Mouse (Mus musculus) kidney, embryonic 15.5 days (tissue): Measurements from ENCODE around the gene Jdp2. TPM values are rescaled to one million over a fixed set of nuclear protein-coding genes. Genes with fewer than 3 reads are reported as not detected.

ENCODE experiments used
- ATAC-seq: fragments of 200-750 bp; cut with Nextera tagmentation; replicated peaks from 2 replicates; pipeline ENCODE4 v1.8.0; 2017; ENCODE audit warnings: moderate TSS enrichment; ENCODE audit not compliant: low FRiP score
- H3K27ac ChIP-seq: fragments of 300-500 bp; sonication (generic); 2 replicates; pipeline ENCODE4 v1.5.1; 2015; ENCODE audit warnings: mild to moderate bottlenecking, inconsistent platforms
- H3K27me3 ChIP-seq: fragments of 300-500 bp; sonication (generic); 2 replicates; pipeline ENCODE4 v1.6.1; 2015; ENCODE audit warnings: inconsistent platforms
- H3K36me3 ChIP-seq: fragments of 300-500 bp; sonication (generic); 2 replicates; pipeline ENCODE4 v1.6.1; 2015; ENCODE audit warnings: inconsistent platforms
- H3K4me1 ChIP-seq: fragments of 300-500 bp; sonication (generic); 2 replicates; pipeline ENCODE4 v1.6.1; 2015; ENCODE audit warnings: inconsistent platforms
- H3K4me2 ChIP-seq: fragments of 300-500 bp; sonication (generic); 2 replicates; pipeline ENCODE4 v1.6.1; 2015; ENCODE audit warnings: moderate library complexity, mild to moderate bottlenecking, inconsistent platforms
- H3K4me3 ChIP-seq: fragments of 300-500 bp; sonication (generic); replicated peaks from 2 replicates; pipeline ENCODE4 v1.5.1; 2015; ENCODE audit warnings: mild to moderate bottlenecking, inconsistent platforms
- H3K9ac ChIP-seq: fragments of 300-500 bp; sonication (generic); 2 replicates; pipeline ENCODE4 v1.6.1; 2015; ENCODE audit warnings: mild to moderate bottlenecking, inconsistent platforms
- H3K9me3 ChIP-seq: fragments of 300-500 bp; sonication (generic); replicated peaks from 2 replicates; pipeline ENCODE4 v1.6.1; 2016; ENCODE audit warnings: inconsistent platforms
- WGBS: fragments of 180-500 bp; shearing (Covaris S2); methylation state at CpG from one replicate; pipeline ENCODE4 v1.1.7; 2015; ENCODE audit warnings: mixed read lengths; 5-methylcytosine and 5-hydroxymethylcytosine counted together
- polyA plus RNA-seq: library from polyadenylated mRNA; unstranded; fragments of >200 nt; fragmentation: Nextera tagmentation; extraction: Ambion mirVana; gene quantifications from 2 replicates; pipeline ENCODE4 v1.2.1, GENCODE M21; 2015

Gene Jdp2
- 0.41 and 0.61 TPM in 2 replicates for polyA plus RNA-seq

GRCm38 (mm10) chr12:85598611-85599477 is at the start of gene Jdp2:
Jdp2 (plus strand) TSS chr12:85599027.
- peak; percentile 92 for ATAC-seq
- Histone ChIP-seq H3K36me3 (no peaks in the 10 kb centered on the region), H3K4me2 (peak within 1 kb of the TSS; percentile 97), H3K4me1 (peaks cover 52% of the 10 kb centered on the region), H3K9me3 (no peaks in the 10 kb centered on the region), H3K4me3 (peak within 1 kb of the TSS; percentile 76), H3K9ac (peak within 1 kb of the TSS; percentile 79), H3K27me3 (peaks cover 32% of the 10 kb centered on the region), H3K27ac (peak within 1 kb of the TSS; percentile 88)
- WGBS, result under 1% methylated on average over 82 of the region's 90 CpGs

DNA sequence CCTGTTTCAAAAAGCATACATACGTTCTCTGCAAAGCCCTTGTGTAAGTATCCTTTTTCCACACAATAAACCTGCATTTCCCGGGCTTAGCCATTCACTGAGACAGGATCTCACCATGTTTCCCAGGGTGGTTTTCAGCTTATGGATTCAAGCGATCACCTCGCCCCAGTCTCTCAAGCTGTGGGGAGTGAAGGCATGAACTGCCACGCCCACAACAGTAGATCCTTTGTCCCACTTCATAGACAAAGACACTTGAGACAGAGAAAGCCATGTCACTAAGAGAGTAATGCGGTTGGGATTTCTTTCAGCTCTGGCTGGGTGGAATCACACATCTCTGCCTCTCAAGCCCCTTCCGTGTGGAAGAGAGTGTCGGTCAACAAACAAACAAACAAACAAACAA is 49.2 kb upstream of the Jdp2 start:
- Histone ChIP-seq H3K4me2 (no peak overlapping the region), H3K36me3 (no peaks in the 10 kb centered on the region)
- WGBS, result 83% methylated on average over 8 of the region's 8 CpGs

GRCm38 (mm10) chr12:85550435-85550834 is 48.4 kb upstream of the Jdp2 start:
- Histone ChIP-seq H3K4me1 (peaks cover 19% of the 10 kb centered on the region), H3K36me3 (no peaks in the 10 kb centered on the region), H3K9me3 (no peaks in the 10 kb centered on the region), H3K4me2 (no peak overlapping the region), H3K27me3 (no peaks in the 10 kb centered on the region), H3K27ac (no peak overlapping the region), H3K9ac (no peak overlapping the region), H3K4me3 (no peak overlapping the region)
- ATAC-seq, result no peak
- WGBS, result 91% methylated on average over 4 of the region's 4 CpGs

More for the DNA sequence above, 49.2 kb upstream of the Jdp2 start:
- H3K9me3 ChIP-seq, result no peaks in the 10 kb centered on the region
- no peak overlapping the region for H3K4me3 ChIP-seq
- no peak for ATAC-seq
- H3K9ac ChIP-seq, result no peak overlapping the region
- H3K27me3 ChIP-seq, result no peaks in the 10 kb centered on the region
- H3K27ac ChIP-seq, result no peak overlapping the region
- peaks cover 19% of the 10 kb centered on the region for H3K4me1 ChIP-seq

- H3K9me3 ChIP-seq, result no peaks in the 10 kb centered on the region
- H3K27ac ChIP-seq, result no peak overlapping the region
- 84% methylated on average over 10 of the region's 10 CpGs for WGBS
- no peak overlapping the region for H3K4me3 ChIP-seq
- no peaks in the 10 kb centered on the region for H3K4me1 ChIP-seq
- H3K9ac ChIP-seq, result no peak overlapping the region
- H3K4me2 ChIP-seq, result no peak overlapping the region
- H3K27me3 ChIP-seq, result no peaks in the 10 kb centered on the region
- ATAC-seq, result no peak
- H3K36me3 ChIP-seq, result no peaks in the 10 kb centered on the region
Observed at GRCm38 (mm10) chr12:85559299-85559698, 39.5 kb upstream of the Jdp2 start.

GRCm38 (mm10) chr12:85565441-85565840 is 33.4 kb upstream of the Jdp2 start:
- H3K27ac ChIP-seq, result no peak overlapping the region
- H3K4me1 ChIP-seq, result 0 out of 2 replicates have a peak, but pooled peaks cover 3% of the 10 kb centered on the region
- 84% methylated on average over 2 of the region's 2 CpGs for WGBS

GRCm38 (mm10) chr12:85568298-85568697 is 30.5 kb upstream of the Jdp2 start:
- no peaks in the 10 kb centered on the region for H3K9me3 ChIP-seq
- no peaks in the 10 kb centered on the region for H3K36me3 ChIP-seq
- no peak overlapping the region for H3K27ac ChIP-seq
- H3K4me1 ChIP-seq, result 0 out of 2 replicates have a peak, but pooled peaks cover 7% of the 10 kb centered on the region
- H3K9ac ChIP-seq, result no peak overlapping the region
- H3K27me3 ChIP-seq, result no peaks in the 10 kb centered on the region
- 93% methylated on average over 3 of the region's 3 CpGs for WGBS
- no peak overlapping the region for H3K4me3 ChIP-seq
- H3K4me2 ChIP-seq, result no peak overlapping the region
- ATAC-seq, result no peak

More at GRCm38 (mm10) chr12:85565441-85565840, 33.4 kb upstream of the Jdp2 start:
- Histone ChIP-seq H3K4me3 (no peak overlapping the region), H3K9me3 (no peaks in the 10 kb centered on the region), H3K9ac (no peak overlapping the region), H3K4me2 (no peak overlapping the region), H3K36me3 (no peaks in the 10 kb centered on the region), H3K27me3 (no peaks in the 10 kb centered on the region)
- ATAC-seq, result no peak

DNA sequence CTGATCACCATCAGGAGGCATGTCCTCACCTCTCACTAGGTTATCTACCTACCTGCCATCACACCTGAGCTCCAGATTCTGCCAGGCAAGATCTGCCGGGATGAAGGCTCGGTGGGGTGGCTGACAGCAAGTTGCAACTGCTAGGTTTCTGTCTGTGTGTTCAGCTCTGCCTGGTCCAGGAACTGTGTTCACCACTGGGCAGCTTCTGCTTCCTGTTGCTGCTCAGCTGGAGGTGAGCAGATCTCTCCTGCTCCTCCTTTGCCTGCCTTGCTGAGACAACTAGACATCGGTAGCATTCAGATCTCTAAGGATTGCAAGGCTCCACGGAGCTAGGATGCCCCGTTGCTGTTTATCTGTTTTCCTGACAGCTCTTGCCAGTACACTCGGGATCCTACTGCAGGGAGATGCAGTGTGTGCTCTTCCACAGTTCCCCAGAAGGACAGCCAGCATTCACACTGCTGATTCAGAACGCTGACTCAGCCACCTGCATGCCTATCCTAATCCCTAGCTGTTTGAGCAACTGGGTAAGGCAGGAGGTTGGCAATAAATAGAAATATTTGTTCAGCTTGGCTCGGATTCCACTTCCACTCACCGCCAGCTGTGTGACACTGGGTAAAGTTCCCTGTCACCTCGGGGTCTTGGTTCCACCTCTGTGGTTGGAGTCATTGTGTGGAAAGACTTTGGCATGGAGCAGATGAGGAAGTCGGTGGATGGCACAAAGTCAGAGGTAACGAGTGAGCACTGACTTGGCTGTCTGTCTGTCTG is 29.3 kb upstream of the Jdp2 start:
- H3K4me2 ChIP-seq, result no peak overlapping the region
- ATAC-seq, result no peak
- H3K9me3 ChIP-seq, result no peaks in the 10 kb centered on the region
- H3K4me1 ChIP-seq, result 0 out of 2 replicates have a peak, but pooled peaks cover 7% of the 10 kb centered on the region
- WGBS, result 63% methylated on average over 12 of the region's 12 CpGs
- H3K4me3 ChIP-seq, result no peak overlapping the region
- H3K36me3 ChIP-seq, result no peaks in the 10 kb centered on the region
- H3K27me3 ChIP-seq, result no peaks in the 10 kb centered on the region
- H3K27ac ChIP-seq, result no peak overlapping the region
- no peak overlapping the region for H3K9ac ChIP-seq

DNA sequence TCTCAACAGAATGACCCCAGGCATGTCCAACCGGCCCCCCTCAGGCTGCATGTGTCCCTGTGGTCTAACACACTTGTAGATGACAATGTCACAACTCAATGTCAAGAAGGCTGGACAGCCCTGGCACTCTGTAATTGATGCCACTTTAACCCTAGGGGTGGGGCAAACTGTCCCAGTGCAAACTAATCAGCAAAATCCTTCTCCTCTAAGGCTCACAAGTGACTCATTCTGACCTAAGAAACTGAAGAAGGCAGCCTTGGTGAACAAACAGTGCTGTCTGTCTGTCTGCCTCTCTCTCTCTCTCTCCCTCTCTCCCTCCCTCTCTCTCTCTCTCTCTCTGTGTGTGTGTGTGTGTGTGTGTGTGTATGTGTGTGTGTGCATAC is 28.7 kb upstream of the Jdp2 start:
- Histone ChIP-seq H3K9me3 (no peaks in the 10 kb centered on the region), H3K27ac (no peak overlapping the region), H3K4me3 (no peak overlapping the region), H3K9ac (no peak overlapping the region), H3K27me3 (no peaks in the 10 kb centered on the region), H3K4me2 (no peak overlapping the region), H3K4me1 (0 out of 2 replicates have a peak, but pooled peaks cover 7% of the 10 kb centered on the region), H3K36me3 (no peaks in the 10 kb centered on the region)
- ATAC-seq, result no peak
- WGBS, result 88% methylated on average over 1 of the region's 1 CpGs

DNA sequence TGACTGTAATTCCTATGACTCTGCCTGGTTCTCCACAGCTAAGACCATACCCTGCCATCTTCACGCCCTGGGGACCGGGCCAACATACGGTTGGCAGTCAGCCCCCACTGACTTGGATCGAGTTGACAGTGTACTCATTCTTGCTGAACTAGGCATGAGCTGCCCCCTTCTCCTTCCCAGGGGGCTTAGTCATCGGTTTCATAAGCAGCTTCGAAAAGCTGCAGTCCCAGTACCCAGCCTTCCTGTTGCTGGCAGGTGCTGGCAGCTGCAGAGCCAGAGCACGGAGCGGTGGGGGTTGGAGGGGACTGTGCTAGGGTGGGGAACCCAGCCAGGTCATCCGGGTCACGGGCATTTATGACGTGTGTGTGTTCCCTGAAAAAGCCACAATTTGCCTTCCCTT is 27.5 kb upstream of the Jdp2 start:
- ATAC-seq, result no peak
- 77% methylated on average over 11 of the region's 11 CpGs for WGBS
- 0 out of 2 replicates have a peak, but pooled peaks cover 7% of the 10 kb centered on the region for H3K4me1 ChIP-seq

DNA sequence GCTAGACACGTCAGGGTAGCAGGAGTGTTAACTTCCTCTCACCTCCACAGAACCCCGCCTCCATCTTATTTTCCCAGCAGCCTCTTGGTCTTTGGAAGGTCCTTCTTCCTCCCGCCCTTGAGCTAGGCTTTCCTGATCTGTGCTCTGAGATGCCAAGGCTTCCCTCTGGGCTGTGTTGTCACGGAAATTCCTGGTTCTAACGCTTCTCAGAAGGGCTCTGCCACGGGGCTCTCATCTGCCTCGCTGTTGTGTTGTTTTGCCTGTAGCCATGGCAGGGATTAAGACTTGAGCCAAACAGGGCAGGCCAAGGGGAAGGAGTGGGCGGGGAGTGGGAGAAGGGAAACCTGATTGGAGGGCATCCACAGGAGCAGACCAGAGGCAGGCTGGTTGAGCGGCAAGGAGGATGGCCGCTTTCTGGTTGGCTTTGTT is 26.8 kb upstream of the Jdp2 start:
- H3K27me3 ChIP-seq, result no peaks in the 10 kb centered on the region; the same call in 1 of the 2 replicates
- H3K27ac ChIP-seq, result no peak overlapping the region
- no peak overlapping the region for H3K4me3 ChIP-seq
- H3K9ac ChIP-seq, result no peak overlapping the region
- no peaks in the 10 kb centered on the region for H3K9me3 ChIP-seq
- ATAC-seq, result no peak
- H3K4me2 ChIP-seq, result no peak overlapping the region
- H3K4me1 ChIP-seq, result 0 out of 2 replicates have a peak, but pooled peaks cover 7% of the 10 kb centered on the region
- 52% methylated on average over 10 of the region's 10 CpGs for WGBS
- no peaks in the 10 kb centered on the region for H3K36me3 ChIP-seq

More for the DNA sequence above, 27.5 kb upstream of the Jdp2 start:
- no peak overlapping the region for H3K4me3 ChIP-seq
- H3K27ac ChIP-seq, result no peak overlapping the region
- no peak overlapping the region for H3K9ac ChIP-seq
- no peaks in the 10 kb centered on the region for H3K9me3 ChIP-seq
- no peaks in the 10 kb centered on the region for H3K36me3 ChIP-seq
- no peaks in the 10 kb centered on the region for H3K27me3 ChIP-seq
- no peak overlapping the region for H3K4me2 ChIP-seq

- H3K4me2 ChIP-seq, result no peak overlapping the region
- no peaks in the 10 kb centered on the region for H3K36me3 ChIP-seq
- H3K9ac ChIP-seq, result no peak overlapping the region
- no peak overlapping the region for H3K27ac ChIP-seq
- H3K4me1 ChIP-seq, result 0 out of 2 replicates have a peak, but pooled peaks cover 5% of the 10 kb centered on the region
- WGBS, result 67% methylated on average over 6 of the region's 6 CpGs
- no peaks in the 10 kb centered on the region for H3K9me3 ChIP-seq
- H3K27me3 ChIP-seq, result no peaks in the 10 kb centered on the region; the same call in 1 of the 2 replicates
- no peak overlapping the region for H3K4me3 ChIP-seq
- ATAC-seq, result no peak
Observed at GRCm38 (mm10) chr12:85574806-85575495, 23.9 kb upstream of the Jdp2 start.
